Mouse (Mus musculus): ENCODE results near the gene Fastk. TPM values are rescaled to one million over a fixed set of nuclear protein-coding genes. Genes with fewer than 3 reads are reported as not detected.

Fastk gene
- polyA plus RNA-seq, 1 experiment from 2014 or later, result 118 TPM

DNA sequence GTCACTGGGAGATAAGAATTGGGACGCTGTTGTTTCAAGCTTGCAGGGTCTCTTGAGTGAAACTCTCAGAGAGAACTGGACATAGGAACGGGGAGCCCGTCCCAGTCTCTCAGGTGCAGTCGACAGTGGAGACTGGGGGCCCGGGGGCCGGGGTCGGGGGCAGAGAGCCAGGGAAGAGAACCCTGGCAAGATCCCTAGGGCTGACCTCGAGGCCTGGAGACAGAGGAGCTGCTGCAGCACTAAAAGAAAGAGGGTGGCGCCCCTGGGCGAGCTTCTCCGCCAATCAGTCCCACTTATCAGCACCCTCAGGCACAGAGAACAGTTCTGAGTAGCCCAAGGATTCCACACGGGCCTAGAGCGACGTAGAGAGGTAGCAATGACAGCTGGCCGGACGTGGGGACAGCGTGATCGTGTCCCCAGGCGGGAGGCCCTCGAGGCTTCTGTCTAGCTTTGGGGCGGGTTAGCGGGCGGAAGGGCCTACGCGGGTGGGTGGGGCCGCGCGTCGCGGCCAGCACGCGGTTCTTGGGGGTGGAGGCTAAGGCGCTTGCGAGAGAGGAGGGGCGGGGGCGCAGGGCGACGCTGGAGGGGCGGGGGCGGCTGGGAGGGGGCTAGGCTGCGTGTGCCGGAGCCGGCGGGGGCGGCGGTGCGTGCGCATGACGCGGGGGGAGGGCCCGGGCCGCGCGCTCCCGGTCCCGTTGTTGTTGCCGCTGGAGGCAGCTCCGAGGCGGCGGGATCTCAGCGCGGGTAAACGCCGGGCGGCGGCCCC, 6.4 kb upstream of the Fastk start:
- WGBS, result 2% methylated on average over 62 of the region's 66 CpGs
- DNase-seq (ENCODE audit: low spot score), result peak; percentile 92
- H3K4me3 ChIP-seq, result peak overlapping the region; percentile 86
- no peaks in the 10 kb centered on the region; the same call in 1 of the 2 replicates for H3K27me3 ChIP-seq (ENCODE audit: low read depth, poor library complexity, severe bottlenecking)
- H3K9me3 ChIP-seq (replicated peaks), result no peaks in the 10 kb centered on the region
- H3K36me3 ChIP-seq, result peaks cover 21% of the 10 kb centered on the region
- peak overlapping the region; percentile 97 for H3K27ac ChIP-seq
- peaks cover 68% of the 10 kb centered on the region for H3K4me1 ChIP-seq

DNA sequence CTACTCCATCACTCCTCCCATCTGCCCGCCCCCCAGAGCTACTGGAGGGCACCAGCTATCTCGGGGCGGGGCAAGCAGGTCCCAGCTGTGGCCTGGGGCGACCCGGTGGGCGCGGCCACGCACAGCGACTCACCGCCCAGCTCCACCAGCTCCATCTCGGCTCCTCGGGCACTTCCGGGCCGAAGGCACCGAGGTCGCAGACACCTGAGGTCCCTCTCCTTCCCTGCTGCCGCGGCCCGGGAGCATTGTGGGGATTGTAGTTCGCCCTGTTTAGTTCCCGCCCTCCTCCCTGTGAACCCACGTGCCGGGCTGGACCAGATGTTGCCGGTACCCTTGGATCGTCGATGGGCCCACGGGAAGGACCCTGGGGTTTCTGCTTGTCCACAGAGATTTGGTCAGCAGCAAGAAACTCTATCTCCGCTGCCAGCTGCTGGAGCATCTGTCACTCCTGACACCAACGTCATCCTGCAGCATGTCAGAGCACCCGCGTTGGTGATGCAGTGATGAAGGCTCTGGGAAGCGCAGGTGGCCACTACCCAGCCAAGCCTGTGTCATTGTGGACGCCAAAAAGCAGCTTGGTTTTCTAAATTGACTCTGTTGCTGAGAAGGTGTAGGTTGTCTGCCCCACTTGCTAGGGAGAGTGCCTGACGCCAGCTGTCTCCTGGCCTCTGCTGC, 2.7 kb upstream of the Fastk start, which contains the start of gene Tmub1:
Gene Tmub1, minus strand, starts transcription at position 231 of the 675 bp plus-strand sequence.
- peak; percentile 88 for DNase-seq (ENCODE audit: low spot score)
- 2% methylated on average over 34 of the region's 34 CpGs for WGBS
- peaks cover 58% of the 10 kb centered on the region for H3K4me1 ChIP-seq

DNA sequence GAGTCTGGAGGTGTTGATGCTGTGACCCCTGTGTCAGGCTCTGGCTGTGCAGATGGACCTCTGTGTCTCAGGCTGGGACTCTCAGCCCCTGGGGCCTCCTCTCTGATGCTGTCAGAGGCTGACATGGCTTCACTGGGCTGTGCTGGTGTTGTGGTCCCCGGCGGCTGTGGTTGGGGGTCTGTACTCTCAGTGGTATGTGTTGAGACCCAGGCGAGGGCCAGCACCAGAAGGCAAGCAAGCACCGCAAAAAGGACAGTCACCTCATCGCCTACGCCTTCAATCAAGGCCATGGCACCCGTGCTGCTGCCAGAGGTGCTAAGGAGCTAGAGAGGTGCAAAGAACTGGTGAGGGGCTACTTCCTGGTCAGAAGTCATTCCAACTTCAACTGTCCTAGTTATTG, 1.5 kb upstream of the Fastk start:
- no peaks in the 10 kb centered on the region; the same call in 1 of the 2 replicates for H3K27me3 ChIP-seq (ENCODE audit: low read depth, poor library complexity, severe bottlenecking)
- WGBS, result 88% methylated on average over 7 of the region's 7 CpGs

More for the DNA sequence above, 2.7 kb upstream of the Fastk start, which contains the start of gene Tmub1:
- Histone ChIP-seq H3K9me3 (replicated peaks) (no peaks in the 10 kb centered on the region), H3K27me3 (ENCODE audit: low read depth, poor library complexity, severe bottlenecking) (no peaks in the 10 kb centered on the region; the same call in 1 of the 2 replicates), H3K36me3 (peaks cover 12% of the 10 kb centered on the region), H3K27ac (peak within 1 kb of the TSS; percentile 82), H3K4me3 (peak within 1 kb of the TSS; percentile 63)

DNA sequence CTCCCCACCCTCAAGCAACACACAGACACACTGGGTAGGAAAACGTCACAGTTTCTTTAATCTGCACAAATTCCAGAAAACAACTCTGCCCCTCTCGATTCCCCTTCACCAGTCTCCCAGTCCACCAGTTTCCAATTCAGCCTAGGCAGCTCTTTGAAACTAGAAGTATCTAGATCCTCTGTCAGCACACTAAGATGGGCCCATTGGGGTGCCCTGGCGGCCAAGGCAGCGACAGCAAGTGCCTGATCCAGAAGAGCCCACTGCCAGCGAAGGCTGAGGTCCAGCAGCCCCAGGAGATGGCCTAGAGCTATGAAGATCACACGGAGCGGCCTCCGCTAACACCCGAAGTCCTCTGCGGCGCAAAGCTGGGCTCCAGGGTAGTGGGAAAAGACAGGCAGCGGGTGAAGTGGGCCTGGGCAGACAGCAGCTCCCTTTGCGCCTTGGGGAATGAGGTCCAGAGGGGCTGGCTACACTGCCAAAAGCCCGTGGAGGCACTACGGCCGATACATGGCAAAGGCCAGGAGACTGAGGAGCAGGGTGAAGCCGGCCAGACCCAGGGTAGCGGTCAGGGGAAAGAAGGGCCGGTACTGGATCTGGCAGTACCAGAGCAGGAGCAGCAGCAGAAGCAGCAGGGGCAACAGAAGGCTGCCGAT, 467 bp upstream of the Fastk start:
- Histone ChIP-seq H3K4me1 (peaks cover 45% of the 10 kb centered on the region), H3K9me3 (replicated peaks) (no peaks in the 10 kb centered on the region), H3K27me3 (ENCODE audit: low read depth, poor library complexity, severe bottlenecking) (no peaks in the 10 kb centered on the region; the same call in 1 of the 2 replicates), H3K36me3 (peaks cover 34% of the 10 kb centered on the region), H3K27ac (peak overlapping the region; percentile 96), H3K4me3 (peak overlapping the region; percentile 91)
- 58% methylated on average over 20 of the region's 20 CpGs for WGBS
- no peak for DNase-seq (ENCODE audit: low spot score)

More for the DNA sequence above, 1.5 kb upstream of the Fastk start:
- Histone ChIP-seq H3K4me1 (peaks cover 54% of the 10 kb centered on the region), H3K27ac (no peak overlapping the region), H3K9me3 (replicated peaks) (no peaks in the 10 kb centered on the region), H3K4me3 (peak overlapping the region; percentile 63; the same call in 1 of the 2 replicates), H3K36me3 (peaks cover 23% of the 10 kb centered on the region)
- no peak for DNase-seq (ENCODE audit: low spot score)

DNA sequence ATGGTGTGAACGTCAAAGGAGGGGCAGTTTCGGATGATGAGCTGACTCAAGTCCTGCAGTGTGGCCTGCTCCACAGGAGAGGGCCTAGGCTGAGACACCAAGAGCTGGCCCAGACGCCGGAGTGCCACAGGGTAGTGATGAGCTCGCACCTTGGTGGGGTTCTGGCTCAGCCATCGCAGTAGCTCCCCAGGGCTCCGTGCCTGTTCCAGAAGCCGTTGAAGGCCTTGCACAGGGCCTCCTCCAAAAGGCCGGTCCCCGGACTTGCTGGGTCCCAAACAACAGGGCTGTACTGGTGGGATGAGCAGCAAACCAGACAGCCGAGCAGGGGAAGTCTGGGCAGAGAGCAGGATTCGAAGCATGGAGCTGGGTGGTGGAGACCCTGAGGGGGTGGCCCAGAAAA, 1.2 kb downstream of the Fastk start:
- no peaks in the 10 kb centered on the region; the same call in 1 of the 2 replicates for H3K27me3 ChIP-seq (ENCODE audit: low read depth, poor library complexity, severe bottlenecking)
- peaks cover 50% of the 10 kb centered on the region for H3K36me3 ChIP-seq
- peak overlapping the region; percentile 96 for H3K27ac ChIP-seq
- H3K4me1 ChIP-seq, result peaks cover 45% of the 10 kb centered on the region
- H3K9me3 ChIP-seq (replicated peaks), result no peaks in the 10 kb centered on the region
- no peak for DNase-seq (ENCODE audit: low spot score)
- 88% methylated on average over 12 of the region's 12 CpGs for WGBS
- H3K4me3 ChIP-seq, result peak overlapping the region; percentile 91

DNA sequence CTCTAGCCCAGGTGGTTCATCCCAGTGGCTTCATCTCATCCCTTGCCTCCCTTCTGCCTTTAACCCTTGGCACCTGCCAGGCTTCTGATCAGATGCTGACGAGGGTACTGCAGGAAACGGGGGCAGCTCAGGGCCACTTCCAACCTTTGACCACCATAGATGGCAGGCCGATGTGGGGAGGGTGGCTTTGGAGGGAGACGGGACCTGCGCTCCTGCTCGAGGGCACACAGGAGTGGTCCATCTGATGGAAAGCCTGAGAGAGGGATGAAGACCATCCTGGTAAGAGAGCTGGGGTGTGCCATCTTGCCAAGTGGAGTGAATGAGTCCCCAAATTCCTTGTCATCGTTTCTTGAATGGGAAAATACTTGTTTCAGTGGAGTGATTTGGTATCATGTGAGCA, 1.9 kb downstream of the Fastk start:
- no peak overlapping the region for H3K27ac ChIP-seq
- no peak overlapping the region for H3K4me3 ChIP-seq
- WGBS, result 93% methylated on average over 7 of the region's 7 CpGs
- H3K36me3 ChIP-seq, result peaks cover 58% of the 10 kb centered on the region
- H3K9me3 ChIP-seq (replicated peaks), result no peaks in the 10 kb centered on the region
- H3K4me1 ChIP-seq, result peaks cover 44% of the 10 kb centered on the region
- no peak for DNase-seq (ENCODE audit: low spot score)
- H3K27me3 ChIP-seq (ENCODE audit: low read depth, poor library complexity, severe bottlenecking), result no peaks in the 10 kb centered on the region

DNA sequence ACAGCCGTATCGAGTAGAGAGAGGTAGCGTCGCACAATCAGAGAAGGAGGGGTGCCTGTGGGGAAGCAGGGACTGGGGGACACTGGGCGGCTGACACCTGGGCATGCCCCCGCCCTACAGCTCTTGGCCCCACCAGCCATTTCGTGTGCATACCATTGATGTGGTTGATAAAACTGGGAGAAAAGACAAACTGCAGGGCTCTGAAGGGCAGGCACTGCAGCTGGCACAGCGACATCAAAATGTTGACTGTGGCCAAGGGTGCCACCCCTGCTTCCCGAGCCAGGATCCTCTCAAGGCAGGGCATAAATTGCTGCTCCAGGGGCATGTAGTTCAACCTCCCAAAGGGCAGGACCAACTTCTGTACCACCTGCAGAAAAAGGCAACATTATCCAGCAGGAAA, 3.1 kb downstream of the Fastk start:
- H3K27me3 ChIP-seq (ENCODE audit: low read depth, poor library complexity, severe bottlenecking), result no peaks in the 10 kb centered on the region
- peaks cover 68% of the 10 kb centered on the region for H3K36me3 ChIP-seq
- DNase-seq (ENCODE audit: low spot score), result no peak
- no peak overlapping the region for H3K27ac ChIP-seq
- no peak overlapping the region for H3K4me3 ChIP-seq
- no peaks in the 10 kb centered on the region for H3K9me3 ChIP-seq (replicated peaks)
- WGBS, result 87% methylated on average over 9 of the region's 9 CpGs
- H3K4me1 ChIP-seq, result peaks cover 33% of the 10 kb centered on the region

DNA sequence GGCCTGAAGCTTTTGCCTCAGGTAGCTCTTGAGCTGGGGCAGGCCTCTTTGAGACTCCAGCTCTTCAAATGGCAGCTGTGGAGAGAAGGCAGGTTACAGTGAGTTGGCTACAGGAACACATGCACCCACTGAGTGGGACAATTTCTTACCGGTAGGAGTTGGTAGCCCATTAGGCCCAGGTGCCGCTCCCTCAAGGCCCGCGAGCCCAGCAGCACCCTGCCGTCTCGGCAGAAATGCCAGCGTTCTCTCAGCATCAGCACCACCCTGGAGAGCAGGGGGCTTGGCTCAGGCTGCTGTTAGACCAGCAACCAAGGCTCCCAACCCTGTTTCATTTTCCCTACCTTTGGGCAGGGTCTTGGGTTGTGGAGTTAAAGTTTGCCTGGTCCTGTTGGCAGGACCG, 3.9 kb downstream of the Fastk start:
- Histone ChIP-seq H3K27ac (no peak overlapping the region), H3K36me3 (peaks cover 76% of the 10 kb centered on the region), H3K9me3 (replicated peaks) (no peaks in the 10 kb centered on the region), H3K4me3 (no peak overlapping the region), H3K27me3 (ENCODE audit: low read depth, poor library complexity, severe bottlenecking) (no peaks in the 10 kb centered on the region), H3K4me1 (peaks cover 25% of the 10 kb centered on the region)
- DNase-seq (ENCODE audit: low spot score), result no peak
- WGBS, result 96% methylated on average over 8 of the region's 8 CpGs

DNA sequence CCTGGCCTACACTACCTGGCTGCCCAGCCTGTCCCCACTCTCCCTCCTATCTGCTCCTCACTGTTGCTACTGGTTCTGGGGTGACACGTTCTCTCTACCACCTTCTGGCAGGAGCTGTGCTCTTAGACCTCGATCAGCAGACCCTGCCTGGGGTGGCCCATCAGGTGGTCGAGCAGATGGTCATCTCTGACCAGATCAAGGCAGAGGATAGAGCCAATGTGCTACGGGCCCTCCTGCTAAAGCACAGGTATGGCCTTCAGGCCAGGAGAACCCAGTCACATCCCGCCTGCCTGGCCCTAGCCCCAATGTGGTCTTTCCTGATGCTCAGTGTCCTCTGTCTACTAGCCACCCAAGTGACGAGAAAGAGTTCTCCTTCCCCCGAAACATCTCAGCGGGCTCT, 11.1 kb downstream of the Fastk start:
- DNase-seq (ENCODE audit: low spot score), result no peak
- H3K4me1 ChIP-seq, result peaks cover under 1% of the 10 kb centered on the region; the same call in 1 of the 2 replicates
- H3K27ac ChIP-seq, result no peak overlapping the region
- WGBS, result 92% methylated on average over 8 of the region's 8 CpGs
- no peak overlapping the region for H3K4me3 ChIP-seq
- H3K36me3 ChIP-seq, result peaks cover 97% of the 10 kb centered on the region
- H3K9me3 ChIP-seq (replicated peaks), result no peaks in the 10 kb centered on the region
- no peaks in the 10 kb centered on the region for H3K27me3 ChIP-seq (ENCODE audit: low read depth, poor library complexity, severe bottlenecking)

DNA sequence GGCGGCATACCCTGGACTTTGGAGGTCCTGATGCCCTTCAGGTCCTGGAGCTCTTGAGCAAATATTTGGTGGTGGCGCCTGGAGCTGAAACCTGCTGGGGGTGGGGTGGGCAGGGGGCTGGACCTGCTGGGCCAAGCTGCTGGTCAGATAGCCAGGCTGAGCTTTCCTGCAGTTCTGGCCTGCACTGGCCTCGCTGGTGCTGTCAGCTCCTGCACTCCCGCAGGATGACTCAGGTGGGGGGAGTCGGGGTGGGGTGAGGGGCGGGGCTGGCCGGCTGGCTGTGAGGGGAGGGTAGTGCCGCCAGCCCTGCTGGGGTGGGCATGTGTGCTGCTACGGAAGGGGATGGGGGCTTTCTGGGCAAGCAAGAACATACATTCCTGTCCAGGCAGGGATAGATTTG, 16.5 kb downstream of the Fastk start:
- 10% methylated on average over 9 of the region's 9 CpGs for WGBS
- Histone ChIP-seq H3K27ac (peak overlapping the region; percentile 88), H3K36me3 (peaks cover 45% of the 10 kb centered on the region), H3K4me3 (peak overlapping the region; percentile 77), H3K4me1 (peaks cover 50% of the 10 kb centered on the region), H3K9me3 (replicated peaks) (no peaks in the 10 kb centered on the region), H3K27me3 (ENCODE audit: low read depth, poor library complexity, severe bottlenecking) (peaks cover 9% of the 10 kb centered on the region; the same call in 1 of the 2 replicates)
- no peak for DNase-seq (ENCODE audit: low spot score)

DNA sequence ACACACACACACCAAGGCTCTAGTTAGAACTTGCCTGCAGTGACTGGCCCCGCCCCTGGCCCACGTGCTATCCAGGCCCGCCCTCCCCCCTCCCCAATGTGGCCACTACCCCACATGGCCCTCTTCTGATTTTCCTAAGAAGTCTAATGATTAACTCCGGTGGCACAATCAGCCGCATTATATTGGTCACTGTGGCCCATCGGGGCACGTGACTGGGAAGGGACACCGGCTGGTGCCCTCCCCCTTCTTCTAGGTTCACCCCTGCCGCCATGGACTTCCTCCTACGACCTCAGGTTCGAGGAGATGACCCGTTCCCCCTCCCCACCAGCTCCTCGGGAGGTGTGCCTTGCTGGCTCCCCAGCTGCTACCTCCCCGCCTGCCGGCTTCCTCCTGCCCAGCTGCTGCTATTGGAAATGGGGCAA, 17.1 kb downstream of the Fastk start:
- Histone ChIP-seq H3K27ac (peak overlapping the region; percentile 88), H3K27me3 (ENCODE audit: low read depth, poor library complexity, severe bottlenecking) (peaks cover 9% of the 10 kb centered on the region; the same call in 1 of the 2 replicates), H3K36me3 (peaks cover 39% of the 10 kb centered on the region), H3K9me3 (replicated peaks) (no peaks in the 10 kb centered on the region), H3K4me1 (peaks cover 50% of the 10 kb centered on the region), H3K4me3 (peak overlapping the region; percentile 77)
- WGBS, result under 1% methylated on average over 15 of the region's 15 CpGs
- DNase-seq (ENCODE audit: low spot score), result peak; percentile 73

DNA sequence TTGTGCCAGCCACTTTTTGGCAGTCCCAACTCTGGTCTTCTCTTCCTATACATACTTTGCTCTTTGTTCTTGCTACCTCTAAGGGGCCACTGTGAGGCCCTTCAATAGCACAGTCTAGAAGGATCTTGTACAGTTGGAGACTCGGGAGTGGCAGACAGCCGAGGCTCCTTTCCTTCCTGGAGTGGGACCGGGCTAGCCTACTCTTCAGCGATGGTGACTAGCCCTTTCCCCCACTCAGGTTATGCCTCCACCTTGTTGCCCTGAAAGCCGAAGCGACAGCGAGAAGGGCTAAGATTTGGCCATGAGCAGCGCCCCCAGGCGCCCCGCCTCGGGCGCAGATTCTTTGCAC, 17.8 kb downstream of the Fastk start:
- peaks cover 9% of the 10 kb centered on the region; the same call in 1 of the 2 replicates for H3K27me3 ChIP-seq (ENCODE audit: low read depth, poor library complexity, severe bottlenecking)
- H3K4me3 ChIP-seq, result peak overlapping the region; percentile 77
- no peak for DNase-seq (ENCODE audit: low spot score)
- H3K36me3 ChIP-seq, result peaks cover 31% of the 10 kb centered on the region
- H3K27ac ChIP-seq, result peak overlapping the region; percentile 88
- peaks cover 57% of the 10 kb centered on the region for H3K4me1 ChIP-seq
- WGBS, result 9% methylated on average over 12 of the region's 12 CpGs
- H3K9me3 ChIP-seq (replicated peaks), result no peaks in the 10 kb centered on the region
